16 mouse cellular contexts compared by ENCODE assay signal in genomic region chr10:68079910-68080670, GRCm38 (mm10).
"Had no signal": no experiment of that assay in that cellular context is flagged by ENCODE, and none has a peak within 500 bp of the region (broad histone marks: within the 10 kb centered on the region; RNA-seq: fewer than 3 reads in every experiment).

No protein-coding gene starts in this region.

- DNase-seq: kidney, adult 9 months; kidney, postnatal 14 days; layer of hippocampus, adult 9-11 months; liver, embryonic 13.5 days; lung, adult 2 months; lung, postnatal 14 days; lung, postnatal 4 days; midbrain, embryonic 14.5 days; retina, postnatal 1 day; right cerebral cortex, postnatal 25 days; spleen, adult 18-20 months; thymus, postnatal 25 days had no signal

- H3K27ac ChIP-seq: layer of hippocampus, adult 2 months; liver, embryonic 13.5 days; midbrain, embryonic 10.5 days; neural tube, embryonic 13.5 days; stomach, embryonic 15.5 days had no signal

- H3K27me3 ChIP-seq: liver, embryonic 13.5 days; neural tube, embryonic 13.5 days; stomach, embryonic 15.5 days had no signal

- H3K4me1 ChIP-seq: liver, embryonic 13.5 days; midbrain, embryonic 10.5 days; neural tube, embryonic 13.5 days; stomach, embryonic 15.5 days had no signal

- H3K4me3 ChIP-seq: layer of hippocampus, adult 2 months; liver, embryonic 13.5 days; midbrain, embryonic 10.5 days; neural tube, embryonic 13.5 days; stomach, embryonic 15.5 days had no signal

- H3K9me3 ChIP-seq: midbrain, embryonic 10.5 days; neural tube, embryonic 13.5 days; stomach, embryonic 15.5 days had no signal

- H3K36me3 ChIP-seq: liver, embryonic 13.5 days; midbrain, embryonic 10.5 days; neural tube, embryonic 13.5 days; stomach, embryonic 15.5 days had no signal
